Mouse (Mus musculus) inflammation-experienced regulatory T-cells, adult 6 months (primary cell): Measurements from ENCODE around the gene Mgarp. TPM values are rescaled to one million over a fixed set of nuclear protein-coding genes. Genes with fewer than 3 reads are reported as not detected.
"Not testable (repeated sequence)": the region's sequence is repeated elsewhere in the genome, so short reads cannot be mapped to it uniquely, and the experiment has no call there.

Experiments
- ATAC-seq: one replicate; pipeline ENCODE4 v1.8.0; 2017
- polyA plus RNA-seq, 3 experiments: library from polyadenylated mRNA; unstranded; fragments of 100-300 nt; shearing (Covaris generic); gene quantifications; one replicate each; pipeline ENCODE4 v1.2.1; 2017

Gene Mgarp
- 1 to 10 TPM in 1 of 3 experiments, under 1 TPM in 1, not detected in 1; 0.78 to 1.2 TPM for polyA plus RNA-seq

DNA sequence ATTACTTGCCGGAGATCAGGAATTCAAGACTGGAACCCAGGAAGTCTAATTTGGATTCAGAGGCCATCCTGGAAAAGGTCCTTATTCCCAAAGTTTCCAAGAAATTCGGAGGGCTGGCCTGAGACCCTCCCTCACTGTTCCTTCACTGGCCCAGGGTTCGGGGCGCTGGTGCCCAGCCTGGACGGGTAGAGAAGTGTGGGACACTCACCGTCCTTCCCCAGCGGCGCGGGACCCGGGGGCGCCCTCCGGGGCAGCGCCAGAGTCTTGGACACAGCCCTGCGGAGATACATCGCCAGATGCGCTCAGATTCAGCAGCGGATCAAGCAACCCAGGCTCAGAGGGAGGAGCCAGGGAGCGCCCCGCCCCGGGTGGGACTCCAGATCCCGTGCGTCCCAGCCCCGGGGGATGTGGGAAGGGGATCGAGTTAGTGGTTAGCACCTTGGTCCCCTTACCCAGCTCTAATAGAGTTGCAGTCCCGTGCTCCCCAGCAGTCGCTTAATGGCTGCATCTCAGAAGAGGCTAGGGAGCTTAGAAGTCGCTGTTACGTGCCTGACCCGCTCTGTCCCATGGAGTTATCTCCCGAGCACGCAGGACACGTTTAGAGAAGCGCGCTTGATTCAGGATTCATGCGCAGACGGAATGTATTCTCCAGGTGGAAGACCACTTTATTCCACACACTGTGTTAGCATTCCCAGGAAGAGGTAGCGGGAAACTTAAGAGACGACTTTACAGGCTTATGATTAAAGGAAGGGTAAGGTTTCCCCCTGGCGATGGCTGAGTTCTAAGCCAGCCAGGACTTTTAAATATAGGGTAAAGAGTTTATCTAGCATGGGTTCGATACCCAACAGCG lies at the start of gene Mgarp:
Mgarp (minus strand) TSS at position 520 of the 850 bp plus-strand sequence.
- ATAC-seq: peak; percentile 87

DNA sequence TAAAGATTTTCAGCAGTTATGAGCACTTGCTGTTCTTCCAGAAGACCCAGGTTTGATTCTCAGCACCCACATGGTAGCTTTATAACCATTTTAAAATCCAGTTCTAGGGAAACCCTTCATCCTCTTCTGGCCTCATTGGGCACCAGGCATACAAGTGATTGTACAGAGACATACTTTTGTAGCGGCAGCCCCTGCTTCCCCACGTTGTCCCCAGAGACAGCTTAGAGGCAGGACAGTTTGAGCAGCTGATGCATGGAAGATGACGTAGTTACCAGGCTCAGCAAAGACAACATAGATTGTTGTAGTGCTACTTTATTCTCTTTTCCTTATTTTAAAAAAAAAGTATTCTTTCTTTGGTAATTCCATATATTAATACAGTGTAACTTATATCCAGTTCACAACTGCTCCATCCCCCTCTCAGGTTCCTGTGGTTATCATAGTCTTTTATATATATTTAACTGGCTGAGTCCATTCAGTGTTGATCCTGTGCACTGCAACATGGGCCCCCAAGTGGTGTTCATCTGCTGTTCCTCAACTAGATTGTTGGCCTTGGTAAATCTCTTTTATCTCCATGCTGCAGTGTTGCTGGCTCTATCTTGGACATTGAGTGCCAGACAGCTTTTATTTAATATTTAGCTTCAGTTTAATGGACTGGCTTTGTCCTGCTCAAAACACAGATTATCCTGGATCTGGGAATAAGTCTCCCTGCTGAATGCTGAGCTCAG lies 38.5 kb upstream of the Mgarp start:
- ATAC-seq: no peak

DNA sequence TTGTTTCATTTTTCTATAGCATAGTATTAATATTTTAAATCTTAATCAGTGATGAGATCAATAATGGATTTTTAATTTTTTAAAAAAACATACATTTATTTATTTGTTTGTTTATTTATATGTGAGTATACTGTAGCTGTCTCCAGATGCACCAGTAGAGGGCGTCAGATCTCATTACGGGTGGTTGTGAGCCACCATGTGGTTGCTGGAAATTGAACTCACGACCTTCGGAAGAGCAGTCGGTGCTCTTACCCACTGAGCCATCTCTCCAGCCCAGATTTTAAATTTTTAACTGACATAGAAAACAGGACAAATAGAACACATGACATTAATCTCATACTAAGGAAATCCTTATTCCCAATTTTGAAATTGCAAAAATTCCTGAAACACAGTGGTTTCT lies 37.8 kb upstream of the Mgarp start:
- ATAC-seq: not testable (repeated sequence)

DNA sequence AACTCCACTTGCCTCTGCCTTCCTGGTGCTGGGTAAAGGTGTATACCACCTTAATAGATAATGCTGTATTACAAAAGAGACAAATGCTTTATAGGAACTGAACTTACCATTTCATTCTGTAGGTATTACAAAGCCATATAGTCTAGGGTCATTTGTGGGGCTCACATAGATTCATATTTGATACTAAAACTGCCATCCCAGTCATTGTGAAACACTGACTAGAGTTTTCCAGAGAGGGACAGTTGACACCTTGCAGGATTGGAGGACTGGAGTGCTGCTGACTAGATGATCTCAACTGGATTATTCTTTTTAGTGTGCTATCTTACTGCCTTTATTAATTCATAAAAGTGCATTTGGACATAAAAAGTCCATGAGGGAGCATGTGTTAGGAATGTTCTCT lies 28.9 kb upstream of the Mgarp start:
- ATAC-seq: no peak

DNA sequence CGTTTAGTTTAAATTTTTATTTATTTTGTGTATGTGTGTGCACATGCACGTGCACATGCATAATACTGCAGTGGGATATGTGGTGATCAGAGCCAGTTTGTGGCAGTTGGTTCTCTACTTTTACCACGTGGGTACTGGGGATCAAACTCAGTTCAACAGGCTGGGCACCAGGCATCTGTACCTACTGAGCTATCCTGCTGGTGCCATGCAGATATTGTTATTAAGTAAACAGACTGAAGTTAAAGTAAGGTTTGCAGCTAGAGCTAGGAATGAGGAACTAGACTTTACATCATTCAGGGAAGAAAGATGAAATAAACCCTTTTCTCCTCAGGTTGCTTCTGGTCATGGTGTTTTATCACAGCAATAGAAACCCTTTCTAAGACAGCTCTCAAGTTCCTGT lies 25.4 kb upstream of the Mgarp start:
- ATAC-seq: no peak

DNA sequence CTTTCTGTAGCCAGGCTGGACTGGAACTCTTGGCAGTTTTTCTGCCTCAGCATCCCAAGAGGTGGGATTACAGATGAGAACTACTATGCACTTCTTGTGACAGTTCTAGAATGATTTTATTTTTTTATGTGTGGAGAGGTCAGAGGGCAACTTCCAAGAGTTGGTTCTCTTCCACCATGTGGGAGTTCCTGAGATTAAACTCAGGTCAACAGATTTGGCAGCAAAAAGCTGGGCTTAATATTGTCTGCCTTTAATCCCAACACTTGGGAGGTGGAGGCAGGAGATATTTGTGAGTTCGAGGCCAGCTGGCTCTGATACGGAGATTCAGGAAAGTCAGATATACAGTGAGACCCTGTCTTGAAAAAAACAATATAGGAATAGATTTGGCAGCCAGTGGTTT lies 21.4 kb upstream of the Mgarp start:
- no peak for ATAC-seq

DNA sequence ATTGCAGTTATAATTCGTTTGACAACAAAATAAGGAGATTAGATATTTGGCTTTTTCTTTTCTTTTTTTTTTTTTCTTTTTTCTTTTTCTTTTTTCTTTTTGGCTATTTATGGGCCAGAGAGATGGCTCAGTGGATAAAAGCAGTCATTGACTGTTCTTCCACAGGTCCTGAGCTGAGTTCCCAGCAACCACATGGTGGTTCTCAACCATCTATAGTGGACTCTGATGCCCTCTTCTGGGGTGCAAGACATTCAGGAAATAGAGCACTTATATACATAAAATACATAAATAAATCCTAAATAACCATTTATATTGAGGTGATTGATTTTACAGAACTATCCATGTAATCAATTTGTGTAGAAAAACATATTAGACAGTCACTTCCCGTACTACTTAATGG lies 20.9 kb upstream of the Mgarp start:
- ATAC-seq: no peak

DNA sequence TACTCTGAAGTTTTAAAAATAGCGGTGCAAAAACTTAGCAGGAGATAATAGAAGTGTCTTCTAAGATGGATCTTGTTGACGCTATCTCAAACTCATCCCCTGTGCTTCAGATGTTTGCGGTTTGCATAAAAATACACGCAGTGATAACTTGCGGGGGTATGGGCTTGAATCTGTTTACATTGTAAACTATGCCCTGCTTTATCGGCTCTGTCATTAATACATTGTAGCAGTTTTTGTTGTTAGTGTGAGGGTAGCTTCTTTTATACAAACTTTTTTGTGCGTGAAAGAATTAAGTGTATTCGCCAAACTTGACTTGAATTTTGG lies 20.6 kb upstream of the Mgarp start:
- peak; percentile 5 for ATAC-seq

DNA sequence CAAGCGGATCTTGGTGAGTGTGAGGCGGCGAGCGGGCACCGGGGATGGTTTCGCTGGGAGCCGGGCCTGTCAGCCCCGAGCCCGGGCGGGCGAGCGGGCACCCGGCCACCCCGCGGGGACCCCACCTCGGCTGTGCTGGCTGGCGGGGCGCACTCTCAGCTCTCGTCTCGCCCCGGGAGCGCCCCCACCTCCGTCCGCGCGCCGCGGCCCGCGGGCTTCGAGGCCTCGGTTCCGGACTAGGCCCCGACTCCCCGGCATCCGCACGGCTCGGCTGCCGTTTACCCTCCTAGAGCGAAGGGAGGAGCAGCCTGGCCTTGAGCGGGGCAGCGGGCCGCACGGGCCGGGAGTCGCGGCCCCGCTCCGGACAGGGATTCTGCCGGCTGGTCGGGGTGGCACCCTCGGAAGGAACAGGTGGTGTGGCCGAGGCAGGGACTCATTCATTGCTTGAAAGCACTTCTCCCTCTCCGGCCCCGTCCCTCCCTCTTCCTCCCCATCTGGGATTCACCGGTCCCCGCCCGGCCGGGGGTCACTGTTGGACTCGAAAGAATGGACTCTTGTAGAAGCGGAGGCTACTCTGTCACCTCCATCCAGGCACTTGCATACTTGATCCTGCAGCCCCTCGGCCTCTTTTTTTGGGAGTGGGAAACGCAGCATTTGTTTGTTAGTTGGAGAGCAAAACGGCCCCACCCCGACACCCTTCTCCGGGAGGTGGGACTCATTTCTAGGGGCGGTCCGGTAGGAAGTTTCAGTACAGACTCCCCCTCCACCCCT lies 20.0 kb upstream of the Mgarp start:
- peak; percentile 52 for ATAC-seq

DNA sequence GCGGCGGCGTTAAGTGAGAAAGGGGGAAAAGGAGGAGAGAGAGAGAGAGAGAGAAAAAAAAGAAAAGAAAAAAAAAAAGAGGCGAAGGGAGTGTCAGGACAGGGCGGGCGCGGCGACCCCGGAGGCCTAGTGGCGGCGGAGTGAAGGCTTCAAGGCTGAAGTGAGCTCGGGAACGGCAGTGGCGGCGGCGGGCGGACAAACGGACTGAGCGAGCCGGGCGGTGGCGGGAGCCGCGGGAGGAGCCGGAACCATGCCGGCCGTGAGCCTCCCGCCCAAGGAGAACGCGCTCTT lies 19.5 kb upstream of the Mgarp start:
- peak; percentile 40 for ATAC-seq

DNA sequence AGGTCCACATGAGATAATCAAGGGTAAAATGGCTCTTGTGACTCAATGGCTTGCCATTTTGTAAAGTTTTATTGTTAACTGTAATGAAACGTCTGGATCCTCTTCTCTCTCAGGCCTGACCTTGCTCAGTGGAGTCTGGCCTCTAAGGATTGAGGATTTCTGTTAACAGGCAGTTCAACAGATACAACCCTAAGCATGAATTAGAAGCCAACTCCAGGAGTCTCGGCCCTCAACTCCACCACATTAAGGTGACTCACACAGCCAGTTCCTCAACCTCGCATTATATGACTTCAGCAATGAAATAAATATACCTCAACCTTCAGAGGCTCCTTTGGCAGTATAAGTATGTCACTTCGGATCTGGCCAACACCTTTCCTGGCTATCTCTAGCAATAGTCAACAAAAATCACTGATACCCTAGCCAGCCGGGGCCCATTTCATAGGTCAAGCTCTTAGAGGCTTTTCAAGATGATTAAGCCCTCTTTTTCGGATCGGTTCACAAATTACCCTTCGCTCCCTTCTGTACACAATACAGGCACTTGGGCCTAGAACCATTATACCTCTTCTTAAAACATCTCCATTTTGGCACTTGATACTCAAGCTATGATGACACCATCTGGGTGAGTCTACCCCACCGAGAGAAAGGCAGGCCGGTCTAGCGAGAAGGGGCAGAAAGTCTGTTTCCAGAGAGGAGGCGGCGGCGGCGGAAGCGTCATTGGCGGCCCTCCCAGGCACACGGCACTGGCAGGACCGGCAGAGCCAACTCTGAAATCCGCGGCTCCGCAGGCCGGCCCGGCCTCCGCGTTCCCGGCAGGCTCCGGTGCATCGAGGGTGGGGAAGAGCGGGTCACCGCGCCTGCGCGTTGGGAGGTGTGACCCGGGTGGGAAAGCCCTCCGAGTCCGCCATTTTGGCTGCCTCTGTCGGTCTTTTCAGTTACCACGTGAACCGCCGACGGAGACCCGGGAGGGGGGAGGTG lies 18.8 kb upstream of the Mgarp start, which contains the start of gene Naa15:
Naa15 (plus strand) TSS at position 51 of the 975 bp plus-strand sequence.
- ATAC-seq: peak; percentile 80

DNA sequence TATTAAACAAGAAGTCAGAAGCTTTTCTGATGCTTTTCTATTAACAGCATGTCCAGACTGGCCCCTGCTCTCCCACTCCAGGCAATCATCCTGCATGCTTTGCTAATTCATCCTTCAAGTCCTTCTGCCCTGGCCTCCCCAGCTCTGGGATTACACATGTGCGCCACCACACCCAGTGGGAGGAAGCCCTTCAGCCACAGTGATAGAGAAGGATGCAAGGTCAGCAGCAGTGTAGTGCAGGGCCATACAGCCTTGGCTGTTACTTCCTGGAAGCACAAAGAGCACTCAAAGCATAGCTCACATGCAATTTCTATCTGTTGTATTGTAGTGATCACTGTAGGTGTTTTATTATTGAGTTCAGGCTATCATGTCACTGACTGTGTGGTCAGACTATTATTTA lies 16.7 kb upstream of the Mgarp start:
- ATAC-seq: no peak

DNA sequence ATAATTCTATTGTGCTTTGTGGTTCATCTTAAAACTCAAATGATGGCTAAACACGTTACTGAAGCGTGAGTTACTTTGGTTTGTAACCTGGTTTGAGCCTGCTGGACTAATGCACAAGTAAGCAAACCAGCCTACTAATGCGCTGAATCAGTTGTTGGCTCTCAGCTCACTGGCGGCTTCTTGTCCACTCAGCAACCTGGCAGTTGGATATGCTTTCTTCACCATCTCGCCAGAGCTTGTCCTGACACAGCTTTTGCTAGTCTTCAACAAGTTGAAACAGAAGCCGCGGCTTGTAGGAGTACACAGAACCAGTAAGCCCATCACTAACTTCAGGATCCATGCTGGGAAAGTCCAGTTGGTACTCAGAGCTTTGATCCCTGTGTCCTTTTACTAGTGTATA lies 15.9 kb upstream of the Mgarp start:
- ATAC-seq: no peak

DNA sequence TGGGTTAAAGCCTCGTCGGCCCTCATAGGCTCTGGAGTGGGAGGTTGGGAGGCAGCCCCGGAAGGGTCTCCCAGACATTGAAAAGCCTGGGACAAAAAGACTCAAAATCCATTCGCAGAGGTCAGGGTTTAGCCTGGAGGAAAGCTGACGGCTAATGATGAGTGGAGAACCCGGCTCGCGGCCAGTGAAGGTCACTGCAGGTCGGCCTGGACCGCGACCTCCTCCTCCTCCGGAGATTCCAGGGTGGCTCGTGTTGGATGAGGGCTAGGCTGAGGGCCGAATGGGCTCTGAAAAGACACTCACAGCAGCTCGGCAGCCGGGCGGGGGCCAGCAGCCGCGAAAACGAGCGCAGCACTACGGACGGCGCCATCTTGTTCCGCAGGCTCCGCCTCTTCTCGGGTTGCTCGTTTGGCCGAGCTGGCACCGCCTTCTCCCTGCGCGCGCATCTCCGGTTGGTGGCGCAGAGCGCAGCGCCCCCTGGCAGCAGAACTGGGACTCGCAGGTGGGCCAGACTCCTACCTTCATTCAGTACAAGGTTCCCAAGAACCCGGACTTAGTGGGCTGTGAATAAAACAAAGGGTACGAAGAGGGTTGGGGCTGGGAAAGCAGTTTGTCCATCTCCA lies 12.1 kb upstream of the Mgarp start, which contains the start of gene Ndufc1:
Ndufc1 (minus strand) TSS at position 428 of the 623 bp plus-strand sequence.
- peak; percentile 98 for ATAC-seq

DNA sequence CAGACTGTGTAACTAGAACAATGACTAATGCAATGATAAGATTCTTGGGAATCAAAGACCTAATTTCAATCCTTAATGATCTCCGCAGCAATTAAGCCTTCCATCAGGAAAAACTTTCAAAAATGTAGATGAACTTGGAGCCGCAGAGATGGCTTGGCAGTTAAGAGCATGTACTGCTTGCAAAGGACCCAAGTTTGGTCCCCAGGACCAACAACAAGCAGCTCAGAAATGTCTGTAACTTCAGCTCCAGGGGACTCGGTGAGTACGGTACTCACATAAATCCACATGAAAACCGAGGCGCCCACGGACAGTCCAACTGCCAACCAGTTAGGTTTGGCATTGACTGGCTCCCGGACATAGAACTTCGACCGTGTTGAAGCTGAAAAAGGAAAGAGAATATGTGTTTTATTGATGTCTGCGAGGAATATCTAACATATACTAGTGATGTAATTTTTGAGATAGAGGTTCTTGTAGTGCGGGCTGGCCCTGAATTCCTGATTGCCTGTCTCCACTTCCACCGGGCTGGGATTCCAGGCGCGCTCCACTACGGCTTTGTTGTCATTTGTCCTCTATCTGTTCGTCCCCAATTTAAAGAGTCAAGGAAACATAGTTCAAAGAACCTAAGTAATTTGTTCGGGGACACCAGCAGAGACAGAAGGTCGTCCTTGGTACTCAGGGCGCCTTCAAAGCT lies 11.5 kb upstream of the Mgarp start:
- no peak for ATAC-seq

DNA sequence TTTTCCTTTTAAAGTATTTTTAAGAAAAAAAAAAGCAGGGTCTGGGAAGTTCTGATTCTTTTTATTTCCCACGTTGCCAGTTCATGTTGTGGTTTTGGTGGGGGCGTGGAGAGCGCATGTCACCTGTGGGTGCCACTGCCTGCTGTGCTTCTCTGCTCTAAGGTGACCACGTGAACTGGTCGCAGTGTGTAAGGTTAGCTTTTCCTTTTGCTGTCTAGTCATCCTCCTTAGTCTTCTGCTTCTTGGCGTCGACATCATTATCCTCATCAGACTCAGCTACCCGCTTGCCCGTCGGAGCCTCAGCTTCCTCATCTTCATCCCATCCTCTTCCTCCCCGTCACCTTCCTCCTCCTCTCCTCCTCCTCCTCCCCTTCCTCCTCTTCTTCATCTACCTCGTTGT lies 6.1 kb upstream of the Mgarp start:
- ATAC-seq: no peak

DNA sequence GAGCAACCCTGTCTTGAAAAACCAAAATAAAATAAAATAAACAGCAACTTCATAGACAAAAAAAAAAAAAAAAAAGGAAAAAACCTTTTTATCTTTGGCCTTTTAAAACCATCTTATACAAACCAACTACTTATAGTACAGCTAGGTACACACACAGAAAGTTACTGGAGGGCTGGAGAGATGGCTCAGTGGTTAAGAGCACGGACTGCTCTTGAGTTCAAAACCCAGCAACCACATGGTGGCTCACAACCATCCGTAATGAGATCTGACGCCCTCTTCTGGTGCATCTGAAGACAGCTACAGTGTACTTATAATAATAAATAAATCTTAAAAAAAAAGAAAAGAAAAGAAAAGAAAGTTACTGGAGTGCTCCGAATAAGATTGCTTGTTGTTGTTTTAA lies 5.5 kb upstream of the Mgarp start:
- not testable (repeated sequence) for ATAC-seq

DNA sequence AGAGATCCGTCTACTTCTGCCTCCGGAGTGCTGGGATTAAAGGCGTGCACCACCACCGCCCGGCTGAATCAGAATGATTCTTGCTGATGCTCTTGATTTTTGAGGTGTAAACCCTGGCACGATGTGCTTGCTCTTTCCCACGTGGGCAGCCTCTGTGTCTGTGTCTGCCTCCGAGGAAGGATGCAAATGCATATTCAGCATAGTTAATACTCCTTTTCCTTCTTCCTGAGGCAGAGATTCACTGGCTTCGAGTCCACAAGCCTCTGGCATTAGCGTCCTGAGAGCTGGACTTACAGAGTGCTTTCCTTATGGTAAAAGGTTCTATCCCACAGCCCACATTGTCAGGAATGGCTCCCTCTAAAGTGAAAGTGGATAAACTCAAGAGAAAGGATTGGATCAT lies 4.1 kb upstream of the Mgarp start:
- no peak for ATAC-seq

DNA sequence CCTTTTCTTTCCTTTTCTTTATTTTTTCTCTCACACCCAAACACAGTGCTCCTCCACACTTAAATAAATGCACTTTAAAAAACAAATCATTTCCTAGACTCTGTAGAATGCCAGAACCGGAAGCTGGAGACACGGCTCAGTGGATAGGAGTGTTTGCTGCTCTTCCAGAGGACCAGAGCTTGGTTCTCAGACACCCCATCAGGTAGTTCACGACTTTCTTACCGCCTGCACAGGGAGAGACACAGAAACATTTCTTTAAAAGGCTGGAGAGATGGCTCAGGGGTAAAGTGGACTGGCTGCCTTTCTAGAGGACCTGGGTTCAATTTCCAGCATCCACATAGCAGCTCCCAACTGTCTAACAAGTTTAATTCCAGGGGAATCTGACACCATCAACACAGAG lies 3.0 kb upstream of the Mgarp start:
- ATAC-seq: no peak

DNA sequence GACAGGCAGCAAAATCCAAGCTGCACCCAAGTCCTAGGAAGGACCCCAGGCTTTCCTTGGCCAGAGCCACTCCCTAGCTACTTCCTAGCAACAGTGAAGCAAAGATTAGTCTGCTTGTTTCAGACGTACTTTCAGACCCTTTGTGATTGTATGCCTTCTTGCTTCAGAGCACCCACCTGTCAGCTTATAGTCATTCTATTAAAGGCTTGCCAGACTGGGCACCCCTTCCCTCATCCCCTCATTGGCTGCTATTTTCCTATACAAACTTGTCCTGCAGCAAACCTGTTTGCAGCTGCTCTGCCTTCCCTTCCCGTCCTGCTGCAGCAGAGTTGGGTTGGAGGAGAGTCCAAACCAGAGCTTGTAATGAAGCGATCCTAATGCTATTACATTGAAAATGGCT lies 2.1 kb upstream of the Mgarp start:
- no peak for ATAC-seq

DNA sequence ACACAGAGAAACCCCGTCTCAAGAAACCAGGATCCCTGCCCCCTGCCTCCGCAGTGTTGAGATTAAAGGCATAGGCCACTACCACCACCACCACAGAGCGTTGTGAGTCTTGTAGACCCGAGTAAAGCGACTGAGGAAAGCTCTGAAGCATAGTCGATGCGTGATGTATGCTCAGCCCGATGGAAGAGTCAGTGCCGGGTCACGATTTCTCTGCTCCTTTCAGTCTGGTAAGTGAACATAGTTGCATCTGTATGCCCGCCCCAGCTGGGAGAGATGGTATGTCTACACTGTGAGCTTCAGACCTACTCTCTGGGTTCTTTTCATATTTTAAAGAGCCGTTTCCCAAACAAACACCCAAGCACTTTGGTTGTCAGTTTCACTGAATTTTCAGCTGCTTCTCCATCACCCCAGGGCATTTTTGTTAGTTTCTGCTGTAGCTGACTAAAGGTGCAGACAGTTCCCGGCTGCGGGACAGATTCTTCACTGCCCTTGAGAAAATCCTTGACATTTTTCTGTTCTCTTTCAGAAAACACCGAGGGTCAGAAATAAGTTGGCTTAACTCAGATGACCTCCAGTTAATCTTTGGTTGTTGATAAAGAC lies 1.3 kb upstream of the Mgarp start:
- no peak for ATAC-seq
